Mouse (Mus musculus): ENCODE measurements at regions not wholly inside any gene's neighbourhood (a gene's known extent, or its start where the extent isn't known, plus 50 kb on each side); places are given as distances from the start of the nearest gene placed in this dataset.

- TF ChIP-seq CTCF (IDR thresholded peaks at IDR 0.05; ENCODE audit: control insufficient read depth, insufficient read depth, low read length) (no peak), POLR2A (IDR thresholded peaks at IDR 0.05; ENCODE audit: borderline replicate concordance, control insufficient read depth, low read depth, low read length) (no peak)
Measured at GRCm38 (mm10) chr19:60110278-60110677, 116.2 kb downstream of the Fam204a start.
